Mouse (Mus musculus): ENCODE data around the gene Krt5. TPM values are rescaled to one million over a fixed set of nuclear protein-coding genes. Genes with fewer than 3 reads are reported as not detected.

Gene Krt5
- total and polyA plus RNA-seq, 3 experiments: not detected

GRCm38 (mm10) chr15:101702380-101702779, 10.3 kb downstream of the Krt5 start:
- H3K36me3 ChIP-seq (replicated peaks in 1 of 2; ENCODE audit: control insufficient read depth in 1 of 2, insufficient read depth in 1 of 2, low read length in 1 of 2): no peaks in the 10 kb centered on the region
- H3K9ac ChIP-seq (ENCODE audit: insufficient read depth, low read depth): no peak overlapping the region
- H3K27me3 ChIP-seq (replicated peaks): peaks cover 95% of the 10 kb centered on the region
- H3K27ac ChIP-seq (ENCODE audit: insufficient read depth, low read depth): no peak overlapping the region
- H3K4me3 ChIP-seq (replicated peaks in 1 of 3; ENCODE audit: low read depth in 2 of 3, low read length in 2 of 3, poor library complexity in 1 of 3): no peak overlapping the region
- no peak for DNase-seq (ENCODE audit: extremely low read depth)
- in situ Hi-C loops (cut with MboI; ENCODE audit: low pct_ligation_motif_present, low pct_unique_long_range_greater_than_20kb, low sequenced_read_pairs) (no loop called here), dilution Hi-C loops (cut with MboI; ENCODE audit: extremely low pct_ligation_motif_present, extremely low pct_unique_long_range_greater_than_20kb, low sequenced_read_pairs) (no loop called here)
- no peak for TF ChIP-seq HCFC1 (IDR thresholded peaks at IDR 0.05; ENCODE audit: low read depth, low read length)
- TF ChIP-seq MXI1 (IDR thresholded peaks at IDR 0.05; ENCODE audit: low read depth, low read length): no peak
- TF ChIP-seq ELF1 (IDR thresholded peaks at IDR 0.05; ENCODE audit: low read depth, low read length): no peak
- TF ChIP-seq NRF1 (IDR thresholded peaks at IDR 0.05; ENCODE audit: low read depth, low read length): no peak
- TF ChIP-seq ZC3H11A (IDR thresholded peaks at IDR 0.05; ENCODE audit: low read depth, low read length): no peak
- no peak for TF ChIP-seq POLR2A (IDR thresholded peaks at IDR 0.05; ENCODE audit: low read depth, low read length)
- TF ChIP-seq RCOR1 (conservative IDR thresholded peaks at IDR 0.05; ENCODE audit: low read depth, low read length): no peak
- TF ChIP-seq TCF12 (IDR thresholded peaks at IDR 0.05; ENCODE audit: low read depth, low read length): no peak
- TF ChIP-seq MAX (IDR thresholded peaks at IDR 0.05; ENCODE audit: low read length): no peak
- TF ChIP-seq SIN3A (IDR thresholded peaks at IDR 0.05; ENCODE audit: low read length): no peak
- TF ChIP-seq CHD1 (IDR thresholded peaks at IDR 0.05; ENCODE audit: low read depth, low read length): no peak
- no peak for TF ChIP-seq ETS1 (conservative IDR thresholded peaks at IDR 0.05; ENCODE audit: low read depth, low read length)
- TF ChIP-seq SMC3 (IDR thresholded peaks at IDR 0.05; ENCODE audit: low read depth, low read length): no peak
- TF ChIP-seq KAT2A (IDR thresholded peaks at IDR 0.05; ENCODE audit: insufficient replicate concordance, low read length): no peak
- H3K79me2 ChIP-seq (replicated peaks; ENCODE audit: control insufficient read depth, extremely low read depth, insufficient read depth, poor library complexity, severe bottlenecking): no peaks in the 10 kb centered on the region
- no peaks in the 10 kb centered on the region for H3K9me3 ChIP-seq (replicated peaks; ENCODE audit: low read length)
- H3K4me2 ChIP-seq (ENCODE audit: insufficient read depth, low read depth, poor library complexity, severe bottlenecking): no peak overlapping the region
- no peaks in the 10 kb centered on the region for H3K4me1 ChIP-seq (ENCODE audit: control insufficient read depth in 1 of 2, insufficient read depth in 2 of 2)

GRCm38 (mm10) chr15:101699866-101700265, 12.8 kb downstream of the Krt5 start:
- Histone ChIP-seq H3K4me1 (ENCODE audit: control insufficient read depth in 1 of 2, insufficient read depth in 2 of 2) (no peaks in the 10 kb centered on the region), H3K9me3 (replicated peaks; ENCODE audit: low read length) (no peaks in the 10 kb centered on the region), H3K79me2 (replicated peaks; ENCODE audit: control insufficient read depth, extremely low read depth, insufficient read depth, poor library complexity, severe bottlenecking) (no peaks in the 10 kb centered on the region), H3K4me2 (ENCODE audit: insufficient read depth, low read depth, poor library complexity, severe bottlenecking) (no peak overlapping the region), H3K27ac (ENCODE audit: insufficient read depth, low read depth) (no peak overlapping the region), H3K36me3 (replicated peaks in 1 of 2; ENCODE audit: control insufficient read depth in 1 of 2, insufficient read depth in 1 of 2, low read length in 1 of 2) (no peaks in the 10 kb centered on the region), H3K27me3 (replicated peaks) (peaks cover 96% of the 10 kb centered on the region), H3K9ac (ENCODE audit: insufficient read depth, low read depth) (no peak overlapping the region), H3K4me3 (replicated peaks in 1 of 3; ENCODE audit: low read depth in 2 of 3, low read length in 2 of 3, poor library complexity in 1 of 3) (no peak overlapping the region)
- in situ Hi-C loops (cut with MboI; ENCODE audit: low pct_ligation_motif_present, low pct_unique_long_range_greater_than_20kb, low sequenced_read_pairs) (no loop called here), dilution Hi-C loops (cut with MboI; ENCODE audit: extremely low pct_ligation_motif_present, extremely low pct_unique_long_range_greater_than_20kb, low sequenced_read_pairs) (no loop called here)
- TF ChIP-seq SIN3A (IDR thresholded peaks at IDR 0.05; ENCODE audit: low read length) (no peak), CTCF (conservative IDR thresholded peaks at IDR 0.05 in 1 of 2, IDR thresholded peaks at IDR 0.05 in 1 of 2; ENCODE audit: low read depth in 2 of 2, low read length in 2 of 2) (no peak), MEF2A (IDR thresholded peaks at IDR 0.05; ENCODE audit: borderline replicate concordance, low read depth, low read length) (no peak), UBTF (IDR thresholded peaks at IDR 0.05; ENCODE audit: low read depth, low read length) (no peak), JUN (IDR thresholded peaks at IDR 0.05; ENCODE audit: insufficient read depth, low read depth, low read length) (no peak)
- no peak for DNase-seq (ENCODE audit: extremely low read depth)

Measured in CH12.LX (cell line).